Mouse (Mus musculus): ENCODE measurements at regions not wholly inside any gene's neighbourhood (a gene's known extent, or its start where the extent isn't known, plus 50 kb on each side); places are given as distances from the start of the nearest gene placed in this dataset.
"Not testable (repeated sequence)": the region's sequence is repeated elsewhere in the genome, so short reads cannot be mapped to it uniquely, and the experiment has no call there.

DNA sequence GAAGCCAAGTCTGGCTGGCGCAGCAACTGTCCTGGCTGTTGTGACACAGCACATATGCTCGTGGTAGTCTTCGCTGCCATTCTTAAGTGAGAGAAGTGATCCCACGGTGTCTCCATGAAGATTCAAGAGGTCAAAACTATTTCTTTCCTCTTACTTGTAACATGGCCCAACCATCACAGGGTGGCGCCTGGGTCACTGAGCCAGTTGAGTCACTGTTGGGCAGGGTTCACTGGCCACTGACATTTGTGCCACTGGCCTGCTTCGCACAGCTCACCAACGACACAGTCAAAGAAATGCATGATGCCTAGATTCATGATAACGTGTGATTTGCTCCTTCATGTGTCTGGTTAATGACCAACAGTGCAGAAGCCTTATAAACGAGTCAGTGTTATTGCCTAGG, 179.9 kb downstream of the Cdca7 start:
- H3K36me3 ChIP-seq (ENCODE audit: control insufficient read depth, insufficient read depth) = no peaks in the 10 kb centered on the region
- no peaks in the 10 kb centered on the region for H3K9me3 ChIP-seq (ENCODE audit: control insufficient read depth, low read length)
- H3K27me3 ChIP-seq (replicated peaks; ENCODE audit: control insufficient read depth, insufficient read depth, low read length) = no peaks in the 10 kb centered on the region
- no peak overlapping the region for H3K4me3 ChIP-seq (replicated peaks; ENCODE audit: low read length)
- 79% methylated on average over 9 of the region's 9 CpGs for WGBS
- H3K4me2 ChIP-seq (ENCODE audit: low read length) = no peak overlapping the region
- no peak overlapping the region for H3K9ac ChIP-seq (replicated peaks; ENCODE audit: low read depth, low read length)
- H3K4me1 ChIP-seq (replicated peaks; ENCODE audit: control insufficient read depth, insufficient read depth, low read length) = no peaks in the 10 kb centered on the region; the same call in 1 of the 2 replicates
- no peak overlapping the region for H3K27ac ChIP-seq (ENCODE audit: low read length)
- ATAC-seq = no peak

- no peak overlapping the region for H3K4me3 ChIP-seq (replicated peaks; ENCODE audit: low read length)
- ATAC-seq = no peak; the same call in 1 of the 2 replicates
- whole genome bisulfite sequencing = 47% methylated on average over 10 of the region's 10 CpGs
- no peaks in the 10 kb centered on the region for H3K9me3 ChIP-seq (ENCODE audit: control insufficient read depth, low read length)
- no peaks in the 10 kb centered on the region for H3K27me3 ChIP-seq (replicated peaks; ENCODE audit: control insufficient read depth, insufficient read depth, low read length)
- no peak overlapping the region for H3K9ac ChIP-seq (replicated peaks; ENCODE audit: low read depth, low read length)
- H3K36me3 ChIP-seq (ENCODE audit: control insufficient read depth, insufficient read depth) = no peaks in the 10 kb centered on the region
- no peak overlapping the region for H3K4me2 ChIP-seq (ENCODE audit: low read length)
- no peaks in the 10 kb centered on the region; the same call in 1 of the 2 replicates for H3K4me1 ChIP-seq (replicated peaks; ENCODE audit: control insufficient read depth, insufficient read depth, low read length)
- H3K27ac ChIP-seq (ENCODE audit: low read length) = no peak overlapping the region
These were observed 181.4 kb downstream of the Cdca7 start for GRCm38 (mm10) chr2:72657101-72657920.

DNA sequence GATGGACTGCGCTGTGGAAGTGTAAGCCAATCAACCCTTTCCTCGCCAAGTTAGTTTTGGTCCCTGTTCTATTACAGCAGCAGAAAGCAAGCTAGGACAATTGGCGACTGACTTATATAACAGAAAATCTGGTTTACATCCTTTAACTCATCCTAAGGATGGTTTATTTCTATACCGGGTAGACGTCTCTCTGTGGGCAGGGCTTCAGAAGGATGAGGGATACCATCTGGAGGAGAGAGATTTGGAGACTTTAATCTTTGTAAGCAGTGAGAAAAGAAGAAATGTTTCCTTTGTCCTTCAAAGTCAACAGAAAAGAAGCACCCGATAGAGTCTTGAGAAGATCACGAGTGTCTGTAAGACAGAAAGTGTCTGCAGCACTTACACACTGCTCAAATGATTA, 186.4 kb downstream of the Cdca7 start:
- Histone ChIP-seq H3K4me2 (ENCODE audit: low read length) (no peak overlapping the region), H3K9ac (replicated peaks; ENCODE audit: low read depth, low read length) (no peak overlapping the region), H3K27me3 (replicated peaks; ENCODE audit: control insufficient read depth, insufficient read depth, low read length) (no peaks in the 10 kb centered on the region), H3K4me3 (replicated peaks; ENCODE audit: low read length) (no peak overlapping the region), H3K9me3 (ENCODE audit: control insufficient read depth, low read length) (no peaks in the 10 kb centered on the region), H3K36me3 (ENCODE audit: control insufficient read depth, insufficient read depth) (no peaks in the 10 kb centered on the region), H3K4me1 (replicated peaks; ENCODE audit: control insufficient read depth, insufficient read depth, low read length) (no peaks in the 10 kb centered on the region; the same call in 1 of the 2 replicates), H3K27ac (ENCODE audit: low read length) (no peak overlapping the region)
- WGBS = 87% methylated on average over 7 of the region's 7 CpGs
- ATAC-seq = no peak

DNA sequence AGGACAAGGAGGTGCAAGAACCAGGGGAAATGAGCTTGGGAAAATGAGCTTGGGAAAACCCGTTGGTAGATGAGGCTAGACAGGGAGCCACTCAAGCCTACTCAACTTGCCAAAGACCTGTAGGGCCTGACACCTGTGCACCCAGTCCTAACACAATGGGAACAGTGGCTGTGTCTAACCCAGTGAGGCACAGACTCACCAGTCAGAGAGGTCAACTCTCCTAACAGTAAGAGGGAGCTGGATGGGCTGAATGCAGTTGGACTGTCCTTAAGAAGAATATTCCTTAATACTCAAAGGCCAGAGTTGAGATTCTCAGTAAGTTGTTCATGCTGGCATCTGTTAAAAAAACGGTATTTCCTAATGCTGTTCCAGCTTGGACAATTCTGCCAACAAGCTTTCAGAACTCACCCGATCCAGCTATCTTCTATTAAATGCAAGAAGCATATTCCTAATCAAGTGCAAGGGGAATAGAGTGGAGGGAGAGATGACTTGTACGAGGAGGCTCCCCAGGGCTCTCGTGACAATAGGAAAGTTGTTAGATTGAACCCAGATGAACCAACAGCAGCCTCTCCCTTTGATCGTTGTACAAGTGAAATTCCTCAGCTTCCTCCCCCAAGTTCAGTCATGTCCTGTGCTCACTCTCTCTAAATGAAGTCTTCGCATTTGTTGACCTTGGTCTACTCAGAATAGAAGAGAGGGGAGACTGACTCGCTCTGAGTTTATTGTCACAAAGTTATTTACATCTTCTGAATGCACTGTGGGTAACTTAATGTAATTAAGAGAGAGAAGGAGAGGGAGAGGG, 187.2 kb downstream of the Cdca7 start:
- Histone ChIP-seq H3K36me3 (ENCODE audit: control insufficient read depth, insufficient read depth) (no peaks in the 10 kb centered on the region), H3K27ac (ENCODE audit: low read length) (no peak overlapping the region), H3K9ac (replicated peaks; ENCODE audit: low read depth, low read length) (no peak overlapping the region), H3K27me3 (replicated peaks; ENCODE audit: control insufficient read depth, insufficient read depth, low read length) (no peaks in the 10 kb centered on the region), H3K4me2 (ENCODE audit: low read length) (no peak overlapping the region), H3K9me3 (ENCODE audit: control insufficient read depth, low read length) (no peaks in the 10 kb centered on the region), H3K4me1 (replicated peaks; ENCODE audit: control insufficient read depth, insufficient read depth, low read length) (no peaks in the 10 kb centered on the region), H3K4me3 (replicated peaks; ENCODE audit: low read length) (no peak overlapping the region)
- 76% methylated on average over 8 of the region's 8 CpGs for WGBS
- ATAC-seq = no peak

DNA sequence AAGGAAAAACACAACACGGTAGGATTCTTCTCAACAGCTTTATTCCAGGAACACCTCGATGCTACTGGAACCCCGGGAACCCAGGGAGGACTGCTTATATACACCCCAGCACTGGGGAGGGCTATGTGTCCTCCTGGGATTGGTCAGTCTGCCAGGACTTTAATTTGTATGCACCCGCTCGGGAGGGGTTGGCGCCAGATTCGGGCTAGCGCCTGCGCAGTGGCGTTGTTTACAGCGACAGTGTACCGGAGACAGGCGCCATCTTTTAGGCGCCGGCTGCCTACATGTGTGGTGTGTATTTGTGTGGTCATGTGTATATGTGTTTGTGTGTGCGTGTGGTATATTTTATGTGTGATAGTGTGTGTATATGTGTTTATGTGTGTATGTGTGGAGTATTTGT, 191.4 kb downstream of the Cdca7 start:
- ATAC-seq; H3K9ac ChIP-seq (replicated peaks; ENCODE audit: low read depth, low read length); H3K36me3 ChIP-seq (ENCODE audit: control insufficient read depth, insufficient read depth); H3K9me3 ChIP-seq (ENCODE audit: control insufficient read depth, low read length); H3K27me3 ChIP-seq (replicated peaks; ENCODE audit: control insufficient read depth, insufficient read depth, low read length); H3K4me1 ChIP-seq (replicated peaks; ENCODE audit: control insufficient read depth, insufficient read depth, low read length); H3K4me3 ChIP-seq (replicated peaks; ENCODE audit: low read length); H3K27ac ChIP-seq (ENCODE audit: low read length); H3K4me2 ChIP-seq (ENCODE audit: low read length): not testable (repeated sequence)
- 97% methylated on average over 16 of the region's 16 CpGs for WGBS

GRCm38 (mm10) chr2:72672908-72673901, 197.2 kb downstream of the Cdca7 start:
- 13% methylated on average over 13 of the region's 13 CpGs for WGBS
- no peak overlapping the region for H3K4me2 ChIP-seq (ENCODE audit: low read length)
- ATAC-seq = peak; percentile 41; the same call in 1 of the 2 replicates
- peaks cover 18% of the 10 kb centered on the region for H3K4me1 ChIP-seq (replicated peaks; ENCODE audit: control insufficient read depth, insufficient read depth, low read length)
- H3K36me3 ChIP-seq (ENCODE audit: control insufficient read depth, insufficient read depth) = no peaks in the 10 kb centered on the region
- H3K27ac ChIP-seq (ENCODE audit: low read length) = no peak overlapping the region
- no peaks in the 10 kb centered on the region for H3K27me3 ChIP-seq (replicated peaks; ENCODE audit: control insufficient read depth, insufficient read depth, low read length)
- H3K9ac ChIP-seq (replicated peaks; ENCODE audit: low read depth, low read length) = no peak overlapping the region
- H3K9me3 ChIP-seq (ENCODE audit: control insufficient read depth, low read length) = no peaks in the 10 kb centered on the region
- no peak overlapping the region for H3K4me3 ChIP-seq (replicated peaks; ENCODE audit: low read length)

- H3K9me3 ChIP-seq (ENCODE audit: control insufficient read depth, low read length) = no peaks in the 10 kb centered on the region
- no peaks in the 10 kb centered on the region for H3K27me3 ChIP-seq (replicated peaks; ENCODE audit: control insufficient read depth, insufficient read depth, low read length)
- H3K36me3 ChIP-seq (ENCODE audit: control insufficient read depth, insufficient read depth) = no peaks in the 10 kb centered on the region
- WGBS = 18% methylated on average over 4 of the region's 4 CpGs
- no peak overlapping the region for H3K9ac ChIP-seq (replicated peaks; ENCODE audit: low read depth, low read length)
- peaks cover 18% of the 10 kb centered on the region for H3K4me1 ChIP-seq (replicated peaks; ENCODE audit: control insufficient read depth, insufficient read depth, low read length)
- peak; percentile 63 for ATAC-seq
- no peak overlapping the region for H3K4me3 ChIP-seq (replicated peaks; ENCODE audit: low read length)
- H3K27ac ChIP-seq (ENCODE audit: low read length) = no peak overlapping the region
- no peak overlapping the region for H3K4me2 ChIP-seq (ENCODE audit: low read length)
These were observed 198.3 kb downstream of the Cdca7 start for GRCm38 (mm10) chr2:72674229-72674628.

- H3K9ac ChIP-seq (replicated peaks; ENCODE audit: low read depth, low read length) = no peak overlapping the region
- no peaks in the 10 kb centered on the region for H3K36me3 ChIP-seq (ENCODE audit: control insufficient read depth, insufficient read depth)
- H3K4me1 ChIP-seq (replicated peaks; ENCODE audit: control insufficient read depth, insufficient read depth, low read length) = peaks cover 18% of the 10 kb centered on the region
- H3K27ac ChIP-seq (ENCODE audit: low read length) = no peak overlapping the region
- H3K27me3 ChIP-seq (replicated peaks; ENCODE audit: control insufficient read depth, insufficient read depth, low read length) = no peaks in the 10 kb centered on the region
- no peak for ATAC-seq
- no peak overlapping the region for H3K4me2 ChIP-seq (ENCODE audit: low read length)
- WGBS = 58% methylated on average over 6 of the region's 6 CpGs
- no peak overlapping the region for H3K4me3 ChIP-seq (replicated peaks; ENCODE audit: low read length)
- H3K9me3 ChIP-seq (ENCODE audit: control insufficient read depth, low read length) = no peaks in the 10 kb centered on the region
These were observed 199.0 kb downstream of the Cdca7 start for GRCm38 (mm10) chr2:72674856-72675440.
